Mouse (Mus musculus): Measurements from ENCODE around the gene Cldn34c1.
"Not testable (repeated sequence)": the region's sequence is repeated elsewhere in the genome, so short reads cannot be mapped to it uniquely, and the experiment has no call there.

GRCm38 (mm10) chrX:123102806-123103205, 489 bp upstream of the Cldn34c1 start:
- not testable (repeated sequence) for TF ChIP-seq CTCF (IDR thresholded peaks at IDR 0.05; ENCODE audit: low read depth); EP300 (optimal IDR thresholded peaks at IDR 0.05)

Measured in stomach, postnatal 0 days (tissue).